Mouse (Mus musculus) lung, postnatal 0 days (tissue): ENCODE data around the gene Adk.

Experiments
- CTCF ChIP-seq: IDR thresholded peaks from 2 replicates; pipeline ENCODE4 v1.5.1; 2016; ENCODE audit warnings: antibody characterized with exemption, mild to moderate bottlenecking
- EP300 ChIP-seq: IDR thresholded peaks from 2 replicates; pipeline ENCODE4 v1.6.1; 2016; ENCODE audit warnings: antibody characterized with exemption, mild to moderate bottlenecking, control low read depth

GRCm38 (mm10) chr14:21399506-21399905 lies 347.1 kb downstream of the Adk start:
- TF ChIP-seq CTCF (no peak), EP300 (no peak)
